Mouse (Mus musculus) megakaryocyte, embryonic 14.5 days (primary cell): ENCODE measurements around the gene Rasgef1b.

Experiments
- FLI1 ChIP-seq: IDR thresholded peaks from 2 replicates; pipeline ENCODE4 v1.6.1; 2012; ENCODE audit warnings: low read length, inconsistent platforms, mixed read lengths
- GATA1 ChIP-seq: IDR thresholded peaks from 3 replicates; pipeline ENCODE4 v1.6.1; 2012; ENCODE audit warnings: mixed read lengths, low read length, inconsistent platforms, borderline replicate concordance

DNA sequence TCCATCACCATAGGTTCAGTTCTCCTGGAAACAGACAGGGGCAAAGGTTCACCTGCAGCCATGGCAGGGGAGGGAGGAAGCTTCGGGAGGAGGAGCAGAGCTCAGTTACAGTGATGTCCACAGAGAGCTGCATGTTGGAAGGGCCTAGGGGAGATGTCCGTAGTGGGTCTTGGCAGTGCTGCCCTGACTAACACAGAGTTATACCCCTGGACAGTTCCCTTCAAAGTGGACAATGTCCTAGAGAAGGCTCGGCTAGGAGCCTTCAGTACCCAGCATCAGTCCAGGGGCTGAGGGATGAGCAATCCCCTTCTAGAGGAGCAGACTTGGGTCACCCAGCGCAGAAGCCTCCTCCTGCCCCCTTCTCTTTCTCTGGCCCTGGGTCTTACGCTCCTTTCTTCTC is 121.3 kb downstream of the Rasgef1b start:
- no peak for TF ChIP-seq GATA1
- TF ChIP-seq FLI1 = no peak
